Mouse (Mus musculus) bone marrow, adult 2 months (tissue): ENCODE data around the gene Gm5485. TPM values are rescaled to one million over a fixed set of nuclear protein-coding genes. Genes with fewer than 3 reads are reported as not detected.

Experiments
- H3K27ac ChIP-seq: fragments of 200-500 bp; 2 replicates; pipeline ENCODE4 v1.5.1; 2012; ENCODE audit warnings: low read depth, mild to moderate bottlenecking, control low read depth, inconsistent platforms, low read length; ENCODE audit not compliant: control insufficient read depth, poor library complexity, insufficient read depth
- H3K4me1 ChIP-seq: fragments of 200-500 bp; 2 replicates; pipeline ENCODE4 v1.6.1; 2011; ENCODE audit warnings: low read length; ENCODE audit not compliant: control insufficient read depth, insufficient read depth
- H3K4me3 ChIP-seq: fragments of 200-500 bp; replicated peaks from 2 replicates; pipeline ENCODE3; 2011; ENCODE audit warnings: mild to moderate bottlenecking, low read depth, low read length, control low read depth; ENCODE audit not compliant: control insufficient read depth
- CTCF ChIP-seq: fragments of 200-500 bp; IDR thresholded peaks from 2 replicates; pipeline ENCODE4 v1.5.1; 2011; ENCODE audit warnings: low read length, control low read depth; ENCODE audit not compliant: control insufficient read depth, insufficient read depth
- POLR2A ChIP-seq: fragments of 200-500 bp; IDR thresholded peaks from 2 replicates; pipeline ENCODE4 v1.6.1; 2011; ENCODE audit warnings: low read depth, mild to moderate bottlenecking, control low read depth, low read length, borderline replicate concordance; ENCODE audit not compliant: control insufficient read depth
- WGBS: fragments of 180-500 bp; shearing (Covaris S2); methylation state at CpG from one replicate; pipeline ENCODE4 v1.1.7; 2018; 5-methylcytosine and 5-hydroxymethylcytosine counted together
- polyA plus RNA-seq: library from polyadenylated mRNA; stranded (reverse); fragments of >200 nt; gene quantifications from 2 replicates; pipeline ENCODE4 v1.2.4, GENCODE M21; 2011; ENCODE audit warnings: low replicate concordance; ENCODE audit not compliant: missing spikeins, insufficient read depth, insufficient read length

Gm5485 gene
- not detected in 2 replicates for polyA plus RNA-seq

- Histone ChIP-seq H3K4me3 (no peak within 1 kb of the TSS), H3K4me1 (no peaks in the 10 kb centered on the region), H3K27ac (no peak within 1 kb of the TSS)
- 88% methylated on average over 1 of the region's 1 CpGs for WGBS
- TF ChIP-seq CTCF (no peak), POLR2A (no peak)
Measured at GRCm38 (mm10) chr16:48412246-48412645, at the start of gene Gm5485. Gene Gm5485, minus strand, starts transcription at chr16:48412416.

DNA sequence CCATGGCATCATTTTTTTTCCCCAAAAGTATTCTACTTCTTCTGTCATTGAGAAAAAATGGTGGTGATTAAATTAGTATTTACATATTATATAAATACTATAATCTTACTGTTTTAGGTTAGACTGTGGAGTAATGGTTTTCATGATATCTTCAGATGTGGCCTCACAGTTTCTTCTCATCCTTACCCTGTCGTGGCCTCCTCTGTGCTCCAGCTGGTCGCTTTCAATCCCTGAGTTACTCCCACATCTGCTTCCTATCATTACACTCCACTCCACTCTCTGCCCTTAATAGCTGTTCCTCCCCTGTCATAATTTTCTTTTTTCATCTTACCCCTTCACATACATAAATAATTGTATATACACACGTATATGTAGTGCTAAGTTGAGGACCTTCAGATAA, 41.0 kb upstream of the Gm5485 start:
- no peak for TF ChIP-seq POLR2A
- TF ChIP-seq CTCF: no peak
- 82% methylated on average over 3 of the region's 3 CpGs for WGBS
- Histone ChIP-seq H3K4me1 (no peaks in the 10 kb centered on the region), H3K27ac (no peak overlapping the region), H3K4me3 (no peak overlapping the region)

GRCm38 (mm10) chr16:48446161-48446925, 34.1 kb upstream of the Gm5485 start:
- Histone ChIP-seq H3K27ac (no peak overlapping the region), H3K4me1 (no peaks in the 10 kb centered on the region), H3K4me3 (no peak overlapping the region)
- no peak for TF ChIP-seq CTCF
- no peak for TF ChIP-seq POLR2A
- WGBS: 71% methylated on average over 8 of the region's 8 CpGs

DNA sequence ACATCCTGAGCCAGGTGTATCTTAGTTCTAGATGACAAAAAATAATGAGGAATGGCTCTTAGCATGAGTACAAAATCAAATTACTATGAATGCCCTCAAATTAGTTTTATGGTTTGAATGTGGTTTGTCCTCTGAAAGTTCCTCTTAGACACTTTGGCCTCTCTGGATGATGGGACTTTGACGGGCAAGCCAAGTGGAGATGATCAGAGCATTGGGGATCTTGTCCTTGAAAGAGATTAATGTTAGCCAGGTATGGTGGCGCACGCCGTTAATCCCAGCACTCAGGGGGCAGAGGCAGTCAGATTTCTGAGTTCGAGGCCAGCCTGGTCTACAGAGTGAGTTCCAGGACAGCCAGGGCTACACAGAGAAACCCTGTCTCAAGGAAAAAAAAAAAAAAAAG, 32.4 kb upstream of the Gm5485 start:
- Histone ChIP-seq H3K4me1 (no peaks in the 10 kb centered on the region), H3K27ac (no peak overlapping the region), H3K4me3 (no peak overlapping the region)
- TF ChIP-seq CTCF: no peak
- no peak for TF ChIP-seq POLR2A
- 83% methylated on average over 5 of the region's 5 CpGs for WGBS

DNA sequence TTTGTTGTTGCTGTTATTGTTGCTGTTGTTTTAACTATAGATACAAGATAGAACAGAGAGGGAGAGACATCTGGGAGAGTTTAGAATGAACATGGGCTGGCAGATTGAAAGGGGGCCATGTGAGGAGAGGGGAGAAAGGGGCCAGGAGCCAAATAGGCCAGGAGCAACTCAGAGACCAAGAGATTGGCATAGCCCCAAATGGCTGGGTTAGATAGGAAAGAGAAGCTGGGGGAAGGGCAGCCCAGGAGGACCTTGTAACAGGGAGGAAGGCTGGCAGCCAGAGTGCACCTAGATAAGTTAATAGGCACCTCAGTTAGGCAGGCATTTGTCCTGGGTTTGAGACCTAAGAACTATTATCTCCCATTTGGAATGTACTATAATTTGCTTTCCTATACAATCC, 25.3 kb upstream of the Gm5485 start:
- Histone ChIP-seq H3K27ac (no peak overlapping the region), H3K4me1 (no peaks in the 10 kb centered on the region; the same call in 1 of the 2 replicates), H3K4me3 (no peak overlapping the region)
- TF ChIP-seq POLR2A (no peak), CTCF (no peak)

- no peak for TF ChIP-seq CTCF
- TF ChIP-seq POLR2A: no peak
- H3K4me1 ChIP-seq: no peaks in the 10 kb centered on the region; the same call in 1 of the 2 replicates
- no peak overlapping the region for H3K4me3 ChIP-seq
- WGBS: 15% methylated on average over 1 of the region's 1 CpGs
- no peak overlapping the region for H3K27ac ChIP-seq
Measured at GRCm38 (mm10) chr16:48435454-48435853, 23.2 kb upstream of the Gm5485 start.

GRCm38 (mm10) chr16:48431027-48431426, 18.8 kb upstream of the Gm5485 start, which contains the start of gene Morc1:
Gene Morc1, plus strand, starts transcription at chr16:48431237.
- H3K4me1 ChIP-seq: no peaks in the 10 kb centered on the region
- no peak within 1 kb of the TSS for H3K4me3 ChIP-seq
- 89% methylated on average over 15 of the region's 15 CpGs for WGBS
- no peak within 1 kb of the TSS for H3K27ac ChIP-seq
- TF ChIP-seq CTCF (no peak), POLR2A (no peak)

- H3K4me3 ChIP-seq: no peak overlapping the region
- no peak for TF ChIP-seq CTCF
- TF ChIP-seq POLR2A: no peak
- no peaks in the 10 kb centered on the region for H3K4me1 ChIP-seq
- 85% methylated on average over 1 of the region's 1 CpGs for WGBS
- H3K27ac ChIP-seq: no peak overlapping the region
Measured at GRCm38 (mm10) chr16:48429427-48429826, 17.2 kb upstream of the Gm5485 start.

GRCm38 (mm10) chr16:48424069-48424468, 11.9 kb upstream of the Gm5485 start:
- Histone ChIP-seq H3K4me3 (no peak overlapping the region), H3K27ac (no peak overlapping the region), H3K4me1 (no peaks in the 10 kb centered on the region)
- TF ChIP-seq CTCF: no peak
- TF ChIP-seq POLR2A: no peak
- 87% methylated on average over 4 of the region's 4 CpGs for WGBS
